ENCODE assay signal across 15 mouse cellular contexts in genomic region chr2:71751863-71752262, GRCm38 (mm10). TPM values are rescaled to one million over a fixed set of nuclear protein-coding genes. Genes with fewer than 3 reads are reported as not detected.
DNase-seq lines count a peak whose midpoint lies in the region; ATAC-seq lines count a peak whose summit lies in the region.
"Had no signal": no experiment of that assay in that cellular context is flagged by ENCODE, and none has a peak within 500 bp of the region (broad histone marks: within the 10 kb centered on the region; RNA-seq: fewer than 3 reads in every experiment).

No protein-coding gene starts in this region.

- WGBS in heart, embryonic 13.5 days, result 70% methylated on average over 2 of the region's 2 CpGs
- 59% methylated on average over 2 of the region's 2 CpGs for WGBS in lung, embryonic 15.5 days
- 14% methylated on average over 2 of the region's 2 CpGs for WGBS in macrophage (ENCODE audit: missing documents)
- 89% methylated on average over 2 of the region's 2 CpGs for WGBS in midbrain, embryonic 14.5 days

- no peaks in the 10 kb centered on the region for H3K36me3 ChIP-seq in heart, embryonic 13.5 days
- no peaks in the 10 kb centered on the region for H3K36me3 ChIP-seq in lung, embryonic 15.5 days
- H3K36me3 ChIP-seq in macrophage (ENCODE audit: inconsistent target), result no peaks in the 10 kb centered on the region
- H3K36me3 ChIP-seq in midbrain, embryonic 14.5 days (ENCODE audit: control insufficient read depth, insufficient read depth, low read length), result no peaks in the 10 kb centered on the region
- H3K36me3 ChIP-seq: forebrain, embryonic 15.5 days had no signal

- ATAC-seq in heart, embryonic 13.5 days (ENCODE audit: extremely low read depth, insufficient number of reproducible peaks, low FRiP score, low TSS enrichment), result no peak
- no peak for ATAC-seq in lung, embryonic 15.5 days (ENCODE audit: borderline replicate concordance, extremely low read depth, low FRiP score, low TSS enrichment)
- ATAC-seq in midbrain, embryonic 14.5 days (ENCODE audit: low FRiP score, low TSS enrichment), result no peak
- ATAC-seq: hindbrain, embryonic 16.5 days had no signal

- no peak for DNase-seq in heart, postnatal 25 days (ENCODE audit: low spot score)
- no peak for DNase-seq in lung, adult 18-20 months
- no peak for DNase-seq in midbrain, embryonic 14.5 days
- DNase-seq in spleen, postnatal 10 days (ENCODE audit: low spot score in 2 of 2), result no peak
- DNase-seq: cerebellum, postnatal 36 days; gastrocnemius, postnatal 36 days; kidney, postnatal 4 days; layer of hippocampus, postnatal 36 days had no signal

- H3K27me3 ChIP-seq in heart, embryonic 13.5 days (replicated peaks), result no peaks in the 10 kb centered on the region
- no peaks in the 10 kb centered on the region for H3K27me3 ChIP-seq in lung, embryonic 15.5 days
- 0 out of 2 replicates have a peak, but pooled peaks cover 2% of the 10 kb centered on the region for H3K27me3 ChIP-seq in midbrain, embryonic 14.5 days (ENCODE audit: control insufficient read depth, insufficient read depth, low read length)
- H3K27me3 ChIP-seq: forebrain, embryonic 15.5 days had no signal

- no peak overlapping the region for H3K9ac ChIP-seq in heart, embryonic 13.5 days
- H3K9ac ChIP-seq in lung, embryonic 15.5 days, result no peak overlapping the region
- no peak overlapping the region for H3K9ac ChIP-seq in midbrain, embryonic 14.5 days (replicated peaks; ENCODE audit: low read length)
- H3K9ac ChIP-seq: forebrain, embryonic 15.5 days had no signal

- H3K4me2 ChIP-seq in heart, embryonic 13.5 days, result no peak overlapping the region
- H3K4me2 ChIP-seq in lung, embryonic 15.5 days, result no peak overlapping the region
- no peak overlapping the region for H3K4me2 ChIP-seq in midbrain, embryonic 14.5 days (ENCODE audit: low read length)
- H3K4me2 ChIP-seq: forebrain, embryonic 15.5 days had no signal

- H3K4me1 ChIP-seq in heart, embryonic 13.5 days, result peaks cover 36% of the 10 kb centered on the region
- peaks cover 39% of the 10 kb centered on the region for H3K4me1 ChIP-seq in lung, embryonic 15.5 days
- peaks cover 26% of the 10 kb centered on the region for H3K4me1 ChIP-seq in brown adipose tissue, adult 24 weeks (ENCODE audit: control insufficient read depth, insufficient read depth, insufficient read length, low read length)
- peaks cover 8% of the 10 kb centered on the region; the same call in 1 of the 2 replicates for H3K4me1 ChIP-seq in midbrain, embryonic 14.5 days (ENCODE audit: control insufficient read depth, insufficient read depth, low read length)

- intact Hi-C loops in heart, postnatal 25 days (cut with DNase I), result loop anchor here (5.0 kb wide), 1 partner anchor 130 kb away; no protein-coding TSS in a partner anchor

- peak overlapping the region; percentile 29; the same call in 1 of the 2 replicates for H3K27ac ChIP-seq in heart, embryonic 13.5 days (replicated peaks)
- H3K27ac ChIP-seq in lung, embryonic 15.5 days, result peak overlapping the region; percentile 48
- H3K27ac ChIP-seq in brown adipose tissue, adult 24 weeks (replicated peaks; ENCODE audit: low read depth, low read length), result peak overlapping the region; percentile 88
- H3K27ac ChIP-seq in macrophage, result peak overlapping the region; percentile 21
- no peak overlapping the region for H3K27ac ChIP-seq in midbrain, embryonic 14.5 days (replicated peaks; ENCODE audit: low read depth, low read length)
- H3K27ac ChIP-seq: forebrain, embryonic 15.5 days had no signal

- H3K9me3 ChIP-seq in heart, embryonic 13.5 days, result no peaks in the 10 kb centered on the region
- H3K9me3 ChIP-seq in lung, embryonic 15.5 days, result no peaks in the 10 kb centered on the region
- H3K9me3 ChIP-seq in midbrain, embryonic 14.5 days (ENCODE audit: control insufficient read depth, low read length), result no peaks in the 10 kb centered on the region
- H3K9me3 ChIP-seq: forebrain, embryonic 15.5 days had no signal

- H3K4me3 ChIP-seq in heart, embryonic 13.5 days, result no peak overlapping the region
- H3K4me3 ChIP-seq in lung, embryonic 15.5 days, result no peak overlapping the region
- no peak overlapping the region for H3K4me3 ChIP-seq in brown adipose tissue, adult 24 weeks (ENCODE audit: insufficient read depth, low read depth, low read length)
- no peak overlapping the region for H3K4me3 ChIP-seq in macrophage (ENCODE audit: inconsistent target)
- no peak overlapping the region for H3K4me3 ChIP-seq in midbrain, embryonic 14.5 days (replicated peaks; ENCODE audit: low read depth, low read length)
- H3K4me3 ChIP-seq: forebrain, embryonic 15.5 days; myocyte had no signal

- no peaks in the 10 kb centered on the region for H3K79me2 ChIP-seq in macrophage (ENCODE audit: inconsistent target)

RNA-seq across cellular contexts. Expression of gene Itga6, which starts 6.4 kb away (rescaled TPM):
- polyA plus RNA-seq in heart, embryonic 13.5 days (2015; fragmentation: Nextera tagmentation; extraction: Ambion mirVana), result 65.2 and 65.8 TPM in 2 replicates
- 10 to 100 TPM; 48.3 to 57.7 TPM for total RNA-seq in heart, postnatal 25 days (2021)
- polyA plus RNA-seq in lung, embryonic 15.5 days (2015; fragmentation: Nextera tagmentation; extraction: Ambion mirVana), result 77.1 and 81.4 TPM in 2 replicates
- 14.9 and 28.2 TPM in 2 replicates for polyA plus RNA-seq in brown adipose tissue, adult 24 weeks (2012; ENCODE audit: insufficient read depth, insufficient read length, missing spikeins)
- total RNA-seq in macrophage (2018; cell fraction: chromatin; rRNA removed), result 100 to 1,000 TPM in 5 of 26 experiments, 10 to 100 TPM in 21; 10.1 to 124 (median 60.9) TPM
- total RNA-seq in macrophage (2018; cell fraction: cytosol; rRNA removed), result 100 to 1,000 TPM in 8 of 26 experiments, 10 to 100 TPM in 18; 32.9 to 155 (median 72.0) TPM
- total RNA-seq in macrophage (2018; cell fraction: nucleus; rRNA removed), result 100 to 1,000 TPM in 19 of 26 experiments, 10 to 100 TPM in 7; 38.5 to 295 (median 131) TPM
- 84.8 to 140 TPM (median 107 TPM) in 3 replicates for polyA plus RNA-seq in macrophage (2018)
- polyA plus RNA-seq in midbrain, embryonic 14.5 days (2014; fragmentation: Nextera tagmentation; extraction: Ambion mirVana), result 15.9 and 21.6 TPM in 2 replicates
